Mouse (Mus musculus) G1E (cell line): ENCODE data around the gene Lmo7.

Source experiments
- CTCF ChIP-seq: IDR thresholded peaks from 2 replicates; pipeline ENCODE4 v1.5.1; 2012; ENCODE audit warnings: low read depth, low read length, inconsistent platforms, mixed read lengths
- GATA1 ChIP-seq: IDR thresholded peaks from 2 replicates; pipeline ENCODE4 v1.6.1; 2012; ENCODE audit warnings: borderline replicate concordance, low read length, inconsistent platforms, mixed read lengths
- GATA2 ChIP-seq: IDR thresholded peaks from 2 replicates; pipeline ENCODE4 v1.6.1; 2012; ENCODE audit warnings: low read depth, low read length, inconsistent platforms, borderline replicate concordance
- POLR2AphosphoS5 ChIP-seq: IDR thresholded peaks from 2 replicates; pipeline ENCODE4 v1.6.1; 2012; ENCODE audit warnings: low read depth, low read length, inconsistent platforms; ENCODE audit not compliant: insufficient replicate concordance
- TAL1 ChIP-seq: conservative IDR thresholded peaks from 2 replicates; pipeline ENCODE4 v1.6.1; 2012; ENCODE audit warnings: low read depth, low read length, inconsistent platforms, mixed read lengths

DNA sequence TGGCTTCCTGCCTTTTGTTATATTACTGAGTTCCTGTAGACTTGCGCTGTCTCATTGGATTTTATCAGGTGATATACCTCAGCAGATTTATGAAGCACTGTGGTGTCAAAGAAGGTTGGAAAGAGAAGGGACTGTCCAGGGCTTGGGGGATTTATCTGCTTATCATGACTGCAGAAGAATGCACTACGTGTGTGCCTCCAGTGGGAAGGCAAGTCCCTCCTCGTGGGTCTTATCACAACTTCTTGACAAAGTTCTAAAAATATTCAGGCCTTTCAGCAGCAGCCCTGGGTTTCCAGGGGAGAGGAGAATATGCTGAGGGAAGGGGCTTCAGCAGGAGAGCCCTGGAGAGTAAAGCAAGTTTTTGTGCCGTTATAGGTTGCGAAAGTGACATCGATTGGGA lies 154.0 kb downstream of the Lmo7 start:
- TF ChIP-seq CTCF, result no peak
- TF ChIP-seq POLR2AphosphoS5, result no peak
- no peak for TF ChIP-seq TAL1
- TF ChIP-seq GATA1, result no peak
- no peak for TF ChIP-seq GATA2
